Mouse (Mus musculus): ENCODE data around the gene Ccdc85c.

GRCm38 (mm10) chr12:108206641-108207040, 68.6 kb downstream of the Ccdc85c start:
- TF ChIP-seq TCF12 (IDR thresholded peaks at IDR 0.05; ENCODE audit: insufficient read depth, poor library complexity, severe bottlenecking) (no peak), MYOD1 (IDR thresholded peaks at IDR 0.05; ENCODE audit: control insufficient read depth in 1 of 3, insufficient read length in 2 of 3, low read depth in 2 of 3) (no peak), TCF3 (IDR thresholded peaks at IDR 0.05; ENCODE audit: insufficient read length, low read depth) (no peak), USF1 (IDR thresholded peaks at IDR 0.05; ENCODE audit: low read depth) (no peak), POLR2A (IDR thresholded peaks at IDR 0.05; ENCODE audit: insufficient read length, low read depth) (no peak), MAX (IDR thresholded peaks at IDR 0.05; ENCODE audit: low read depth) (no peak), SRF (IDR thresholded peaks at IDR 0.05; ENCODE audit: control insufficient read depth, insufficient read length, low read depth) (no peak), POLR2AphosphoS2 (IDR thresholded peaks at IDR 0.05; ENCODE audit: insufficient read length, low read depth) (no peak), E2F4 (IDR thresholded peaks at IDR 0.05; ENCODE audit: insufficient read depth) (no peak)

Data from myocyte (in vitro differentiated cells).